Mouse (Mus musculus): ENCODE results near the gene Vars. TPM values are rescaled to one million over a fixed set of nuclear protein-coding genes. Genes with fewer than 3 reads are reported as not detected.

Vars gene
- polyA plus RNA-seq, 1 experiment from 2014 or later = 57.8 TPM

DNA sequence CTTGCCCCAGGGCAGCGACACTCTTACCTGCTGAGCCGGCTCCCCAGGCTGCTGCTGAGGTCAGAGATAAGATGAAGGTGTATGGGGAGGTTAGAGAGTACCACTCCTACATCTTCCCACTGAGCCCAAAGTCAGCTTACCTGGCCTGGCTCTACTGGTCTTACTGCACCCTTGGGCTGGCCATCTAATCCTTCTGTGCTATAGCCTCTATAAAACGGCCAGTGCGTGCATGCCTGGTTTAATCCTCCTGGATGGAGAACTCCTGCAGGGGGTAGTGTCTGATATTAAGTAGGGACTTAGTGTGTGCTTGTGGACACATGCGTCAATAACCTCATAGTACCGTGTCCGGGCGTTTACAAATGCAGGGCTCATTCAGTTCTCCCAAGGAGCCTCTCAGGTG lies 19.8 kb downstream of the Vars start:
- no peak for ATAC-seq (ENCODE audit: low FRiP score)
- H3K36me3 ChIP-seq = peaks cover 15% of the 10 kb centered on the region
- H3K4me1 ChIP-seq = peaks cover 13% of the 10 kb centered on the region
- H3K9me3 ChIP-seq (replicated peaks) = no peaks in the 10 kb centered on the region
- H3K27ac ChIP-seq (replicated peaks) = no peak overlapping the region
- no peak overlapping the region for H3K4me3 ChIP-seq (replicated peaks)
- no peak overlapping the region for H3K4me2 ChIP-seq
- H3K27me3 ChIP-seq (replicated peaks) = no peaks in the 10 kb centered on the region
- H3K9ac ChIP-seq (replicated peaks) = no peak overlapping the region
- 90% methylated on average over 8 of the region's 8 CpGs for WGBS

DNA sequence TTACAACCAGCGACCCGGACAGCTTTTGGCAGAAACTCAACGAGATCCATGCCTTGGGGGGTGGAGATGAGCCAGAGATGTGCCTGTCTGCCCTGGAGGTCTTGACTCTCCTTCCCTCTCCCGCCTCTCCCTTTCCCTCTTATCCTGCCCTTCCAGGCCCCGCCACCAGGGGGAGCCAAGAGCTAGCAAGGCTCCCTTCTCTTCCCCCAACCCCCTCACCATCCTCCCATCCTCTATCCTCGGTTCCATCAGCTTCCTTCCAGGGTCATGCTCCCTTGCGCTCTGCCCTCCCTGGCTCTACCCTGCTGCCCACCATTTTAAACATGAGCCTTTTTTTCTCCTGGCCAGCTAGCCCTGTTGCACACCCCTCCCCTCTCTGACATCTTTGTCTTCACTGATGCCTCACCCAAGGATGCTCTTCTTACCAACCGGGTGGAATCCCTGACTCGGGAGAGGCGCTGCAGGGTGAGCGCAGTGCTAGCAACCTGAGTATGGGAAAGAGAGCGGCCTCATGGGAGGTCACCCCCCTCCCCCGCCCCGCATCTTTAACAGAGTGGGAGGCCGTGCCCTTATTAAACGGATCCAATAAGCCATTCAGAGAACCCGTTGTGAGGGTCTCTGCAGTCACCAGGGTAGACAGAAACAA lies 20.5 kb downstream of the Vars start:
- H3K27ac ChIP-seq (replicated peaks) = no peak overlapping the region
- H3K9me3 ChIP-seq (replicated peaks) = no peaks in the 10 kb centered on the region
- ATAC-seq (ENCODE audit: low FRiP score) = 0 out of 2 replicates have a peak, but pooled peaks have one; percentile 26
- peaks cover 8% of the 10 kb centered on the region for H3K36me3 ChIP-seq
- 9% methylated on average over 17 of the region's 17 CpGs for WGBS
- peaks cover 15% of the 10 kb centered on the region for H3K4me1 ChIP-seq
- no peak overlapping the region for H3K9ac ChIP-seq (replicated peaks)
- H3K4me2 ChIP-seq = peak overlapping the region; percentile 25
- no peaks in the 10 kb centered on the region for H3K27me3 ChIP-seq (replicated peaks)
- H3K4me3 ChIP-seq (replicated peaks) = no peak overlapping the region

DNA sequence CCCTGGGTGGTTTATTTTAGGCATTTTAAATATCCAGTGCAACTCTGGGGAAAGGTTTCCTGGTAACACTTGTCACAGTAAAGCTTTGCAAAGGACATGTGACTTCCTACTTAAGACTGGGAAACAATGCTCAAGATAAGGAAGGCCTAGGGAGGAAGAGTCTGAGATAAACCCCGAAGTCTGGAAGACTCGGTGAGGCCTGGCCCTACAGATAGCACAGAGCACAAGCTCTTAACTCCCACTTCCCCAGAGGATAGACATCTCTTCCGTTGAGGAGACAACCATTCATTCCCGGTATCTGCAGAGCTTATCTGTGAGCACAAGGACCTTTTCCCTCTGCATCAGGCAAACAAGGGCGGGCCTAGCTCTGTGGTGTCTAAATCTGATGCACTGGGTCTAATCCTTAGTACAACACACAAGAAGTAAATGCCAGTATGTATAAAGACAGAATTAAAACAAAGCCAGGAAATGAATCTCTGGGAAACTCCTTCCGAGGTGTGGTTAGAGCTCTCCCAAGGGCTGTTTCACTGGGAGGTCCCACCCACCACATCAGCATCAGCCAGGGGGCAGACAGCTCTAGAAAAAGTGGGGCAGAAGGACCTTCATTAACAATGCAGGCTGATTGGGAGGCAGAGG lies 21.2 kb downstream of the Vars start:
- Histone ChIP-seq H3K27ac (replicated peaks) (no peak overlapping the region), H3K27me3 (replicated peaks) (no peaks in the 10 kb centered on the region), H3K4me1 (peaks cover 15% of the 10 kb centered on the region), H3K4me2 (no peak overlapping the region), H3K36me3 (peaks cover under 1% of the 10 kb centered on the region; the same call in 1 of the 2 replicates), H3K9ac (replicated peaks) (no peak overlapping the region), H3K4me3 (replicated peaks) (no peak overlapping the region), H3K9me3 (replicated peaks) (no peaks in the 10 kb centered on the region)
- no peak for ATAC-seq (ENCODE audit: low FRiP score)
- WGBS = 71% methylated on average over 6 of the region's 6 CpGs

DNA sequence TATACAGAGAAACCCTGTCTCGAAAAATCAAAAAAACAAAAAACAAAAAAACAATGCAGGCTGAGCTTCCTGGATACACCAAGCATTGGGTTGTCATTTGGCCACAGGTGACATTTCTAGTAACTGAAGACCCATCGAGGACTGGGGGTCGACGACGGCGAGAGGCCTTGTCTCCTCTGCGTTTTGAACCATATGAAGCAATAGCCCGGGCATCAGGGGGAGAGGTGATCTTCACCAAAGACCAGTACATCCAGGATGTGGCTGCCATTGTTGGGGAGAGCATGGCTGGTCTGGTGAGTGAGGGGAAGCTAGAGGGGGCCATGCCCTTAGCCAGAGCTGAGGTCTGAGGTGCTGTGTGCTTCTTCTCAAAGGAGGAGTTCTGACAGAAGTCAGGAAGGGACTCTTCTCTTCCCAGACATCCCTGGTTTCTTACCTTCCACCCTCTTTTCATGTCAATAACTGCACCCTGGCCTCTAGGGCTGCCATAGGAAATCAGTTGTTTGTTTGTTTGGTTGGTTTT lies 21.8 kb downstream of the Vars start:
- no peak for ATAC-seq (ENCODE audit: low FRiP score)
- Histone ChIP-seq H3K9ac (replicated peaks) (no peak overlapping the region), H3K27me3 (replicated peaks) (no peaks in the 10 kb centered on the region), H3K4me2 (no peak overlapping the region), H3K9me3 (replicated peaks) (no peaks in the 10 kb centered on the region), H3K27ac (replicated peaks) (no peak overlapping the region), H3K36me3 (no peaks in the 10 kb centered on the region), H3K4me1 (peaks cover 19% of the 10 kb centered on the region), H3K4me3 (replicated peaks) (no peak overlapping the region)
- WGBS = 96% methylated on average over 8 of the region's 8 CpGs

DNA sequence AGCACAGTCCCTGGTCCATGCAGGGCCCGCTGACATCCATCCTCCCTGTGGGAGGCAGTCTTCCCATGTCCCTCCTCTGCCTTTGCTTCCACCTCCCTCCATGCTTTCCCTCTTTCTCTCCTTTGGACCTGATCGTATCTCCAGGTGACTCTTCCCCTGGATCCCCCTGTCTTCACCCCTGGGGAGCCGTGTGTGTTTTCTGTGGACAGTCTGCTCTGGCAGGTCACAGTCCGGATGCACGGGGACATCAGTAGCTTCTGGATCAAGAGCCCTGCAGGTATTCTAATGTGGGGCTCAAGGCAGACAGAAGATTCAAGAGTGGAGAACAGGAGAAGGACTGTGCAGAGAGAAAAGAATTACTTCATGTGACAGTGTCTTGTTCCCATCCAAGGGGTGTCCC lies 22.4 kb downstream of the Vars start:
- Histone ChIP-seq H3K9me3 (replicated peaks) (no peaks in the 10 kb centered on the region), H3K4me1 (peaks cover 21% of the 10 kb centered on the region), H3K4me2 (no peak overlapping the region), H3K36me3 (no peaks in the 10 kb centered on the region), H3K27ac (replicated peaks) (no peak overlapping the region), H3K27me3 (replicated peaks) (no peaks in the 10 kb centered on the region), H3K4me3 (replicated peaks) (no peak overlapping the region), H3K9ac (replicated peaks) (no peak overlapping the region)
- ATAC-seq (ENCODE audit: low FRiP score) = no peak
- 82% methylated on average over 5 of the region's 5 CpGs for WGBS

DNA sequence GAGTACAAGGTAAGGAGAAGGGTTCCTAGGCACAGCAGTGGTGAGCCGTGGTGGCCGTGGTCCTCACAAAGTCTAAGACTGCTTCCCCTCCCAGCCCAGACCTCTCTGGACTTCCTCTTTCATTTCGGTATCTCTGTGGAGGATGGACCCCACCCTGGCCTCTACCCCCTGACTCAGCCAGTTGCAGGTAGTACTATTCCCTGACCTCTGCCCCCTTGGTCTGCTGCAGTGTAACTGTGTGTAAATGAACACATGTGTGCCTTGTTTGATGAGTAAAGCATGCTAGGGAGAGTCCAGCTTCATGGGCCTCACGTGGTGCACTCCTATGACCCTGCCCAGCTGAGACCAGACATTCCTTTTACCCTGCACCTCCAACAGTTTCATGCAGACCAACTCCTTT lies 23.0 kb downstream of the Vars start:
- Histone ChIP-seq H3K9ac (replicated peaks) (no peak overlapping the region), H3K9me3 (replicated peaks) (no peaks in the 10 kb centered on the region), H3K36me3 (no peaks in the 10 kb centered on the region), H3K4me3 (replicated peaks) (no peak overlapping the region), H3K4me2 (no peak overlapping the region), H3K27me3 (replicated peaks) (no peaks in the 10 kb centered on the region), H3K4me1 (peaks cover 21% of the 10 kb centered on the region), H3K27ac (replicated peaks) (no peak overlapping the region)
- 68% methylated on average over 4 of the region's 4 CpGs for WGBS
- no peak for ATAC-seq (ENCODE audit: low FRiP score)

DNA sequence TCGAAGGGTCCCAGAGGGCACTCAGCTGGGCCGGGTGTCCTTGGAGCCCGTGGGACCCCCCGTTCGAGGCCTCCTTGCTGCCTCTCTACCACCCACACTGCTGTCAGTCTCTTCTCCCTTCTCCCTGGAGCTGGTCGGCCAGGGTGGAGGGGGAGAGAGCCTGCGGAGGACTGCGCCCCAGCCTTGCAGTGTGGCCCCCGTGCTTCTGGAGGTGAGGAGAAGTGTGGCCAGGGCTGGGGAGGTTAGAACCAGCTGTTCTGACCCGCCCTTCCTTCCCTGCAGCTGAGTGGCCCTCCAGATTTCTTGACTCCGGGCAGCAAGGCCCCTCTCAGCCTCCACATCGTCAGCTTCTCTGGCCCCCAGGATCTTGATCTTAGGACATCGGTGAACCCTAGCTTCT lies 23.5 kb downstream of the Vars start:
- H3K4me2 ChIP-seq = no peak overlapping the region
- H3K4me1 ChIP-seq = peaks cover 21% of the 10 kb centered on the region
- ATAC-seq (ENCODE audit: low FRiP score) = no peak
- no peaks in the 10 kb centered on the region for H3K36me3 ChIP-seq
- no peaks in the 10 kb centered on the region for H3K27me3 ChIP-seq (replicated peaks)
- WGBS = 75% methylated on average over 12 of the region's 13 CpGs
- no peak overlapping the region for H3K27ac ChIP-seq (replicated peaks)
- H3K4me3 ChIP-seq (replicated peaks) = no peak overlapping the region
- H3K9ac ChIP-seq (replicated peaks) = no peak overlapping the region
- H3K9me3 ChIP-seq (replicated peaks) = no peaks in the 10 kb centered on the region

DNA sequence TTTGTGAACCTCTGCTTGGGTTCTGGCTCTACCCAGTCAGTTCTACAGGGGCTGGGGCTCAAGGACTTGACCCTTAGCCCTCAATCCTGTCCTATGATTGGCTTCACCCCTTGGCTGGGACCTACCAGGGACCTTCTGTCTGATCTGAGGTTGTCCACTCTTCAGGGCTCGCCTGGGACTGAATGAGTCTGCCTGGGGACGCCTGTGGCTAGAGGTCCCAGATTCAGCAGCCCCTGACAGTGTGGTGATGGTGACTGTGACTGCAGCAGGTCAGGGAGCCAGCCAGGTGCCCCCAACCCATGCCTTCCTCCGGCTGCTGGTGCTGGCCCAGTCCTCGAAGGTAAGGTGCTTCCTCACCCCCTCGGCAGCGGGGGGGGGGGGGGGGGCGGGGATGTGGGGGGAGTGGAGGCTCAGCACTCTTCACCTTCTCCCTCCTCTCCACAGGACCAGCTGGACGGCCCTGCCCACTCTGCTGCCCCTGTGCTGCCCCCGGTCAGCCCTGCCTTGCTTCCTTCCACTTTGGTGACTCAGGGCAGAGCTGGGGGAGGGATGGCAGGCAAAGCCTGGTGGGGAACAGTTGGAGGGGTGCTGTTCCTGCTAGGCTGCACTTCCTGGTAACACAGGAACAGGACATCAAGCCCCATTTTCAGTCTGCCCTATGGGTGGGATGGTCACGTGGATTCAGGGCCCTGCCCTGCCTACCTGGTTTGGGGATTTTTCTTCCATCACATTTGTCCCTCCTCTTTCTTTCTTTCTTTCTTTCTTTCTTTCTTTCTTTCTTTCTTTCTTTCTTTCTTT lies 24.1 kb downstream of the Vars start:
- no peak overlapping the region for H3K9ac ChIP-seq (replicated peaks)
- whole genome bisulfite sequencing = 79% methylated on average over 6 of the region's 10 CpGs
- H3K9me3 ChIP-seq (replicated peaks) = no peaks in the 10 kb centered on the region

DNA sequence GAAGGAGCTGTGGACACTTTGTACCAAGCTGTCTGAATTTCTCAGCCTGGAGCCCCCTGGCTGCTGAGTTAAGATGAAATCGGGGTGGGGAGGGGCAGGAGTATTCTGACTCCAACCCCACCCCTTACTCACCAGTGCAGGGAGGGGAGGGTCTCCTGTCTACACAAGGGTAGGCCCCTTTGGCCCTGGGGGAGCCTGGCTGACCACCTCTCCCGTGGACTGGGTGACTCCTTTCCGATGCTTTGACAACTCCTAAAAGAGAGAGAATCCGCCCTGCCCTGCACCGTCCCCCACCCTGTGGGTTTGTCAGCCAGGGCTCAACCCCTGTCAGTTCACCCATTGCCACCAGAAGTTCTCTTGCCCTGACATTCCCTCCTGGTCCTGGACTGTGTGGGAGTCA lies 25.4 kb downstream of the Vars start:
- 80% methylated on average over 5 of the region's 5 CpGs for whole genome bisulfite sequencing
- Histone ChIP-seq H3K9ac (replicated peaks) (no peak overlapping the region), H3K27me3 (replicated peaks) (no peaks in the 10 kb centered on the region), H3K36me3 (no peaks in the 10 kb centered on the region), H3K4me1 (peaks cover 26% of the 10 kb centered on the region), H3K9me3 (replicated peaks) (no peaks in the 10 kb centered on the region), H3K4me3 (replicated peaks) (no peak overlapping the region), H3K27ac (replicated peaks) (no peak overlapping the region), H3K4me2 (no peak overlapping the region)
- no peak for ATAC-seq (ENCODE audit: low FRiP score)

More for the DNA sequence above, 24.1 kb downstream of the Vars start:
- Histone ChIP-seq H3K4me1 (peaks cover 24% of the 10 kb centered on the region), H3K36me3 (no peaks in the 10 kb centered on the region), H3K4me3 (replicated peaks) (no peak overlapping the region), H3K27me3 (replicated peaks) (no peaks in the 10 kb centered on the region), H3K27ac (replicated peaks) (no peak overlapping the region), H3K4me2 (no peak overlapping the region)
- ATAC-seq (ENCODE audit: low FRiP score) = no peak

DNA sequence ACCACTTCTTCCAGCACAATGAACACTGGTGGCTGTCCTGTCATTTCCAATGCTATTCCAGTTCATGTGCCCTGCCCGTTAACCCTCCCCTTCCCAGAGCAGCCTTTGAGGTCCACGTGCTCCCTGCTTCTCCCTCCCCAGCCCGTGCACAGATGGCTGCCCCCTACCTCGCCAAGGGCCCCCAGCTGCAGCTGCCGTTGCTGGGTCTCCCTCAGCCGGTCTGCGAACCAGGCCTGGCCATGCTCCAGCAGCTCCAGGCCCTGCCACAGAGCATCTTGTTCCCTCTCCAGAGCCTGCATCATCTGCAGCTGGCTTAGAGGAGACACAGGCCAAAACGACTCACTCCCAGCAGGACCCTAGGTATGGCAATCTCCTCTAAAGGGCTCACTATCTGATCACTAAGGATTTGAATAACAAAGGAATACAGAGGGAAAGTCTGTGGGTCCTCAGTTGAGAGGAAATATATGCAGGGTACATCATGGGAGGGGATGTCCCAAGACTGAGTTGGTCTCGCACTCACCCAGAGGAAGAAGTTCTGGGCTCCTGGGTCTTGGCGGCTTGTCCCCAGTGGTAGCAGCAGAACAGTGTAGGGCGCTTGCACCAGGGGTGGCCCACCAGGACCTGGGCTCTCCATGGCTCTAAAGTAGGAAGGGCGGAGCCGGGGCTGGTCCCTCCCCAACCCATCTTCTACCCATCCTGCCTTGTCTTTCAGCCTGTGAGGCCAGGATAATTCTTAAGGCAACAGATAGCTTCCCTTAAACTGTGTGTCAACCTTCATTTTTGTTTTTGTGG lies 26.7 kb downstream of the Vars start, which contains the start of gene Sapcd1:
TSS of gene Sapcd1 (minus strand) at position 740 of the 792 bp plus-strand sequence.
- Histone ChIP-seq H3K9ac (replicated peaks) (0 out of 2 replicates have a peak within 1 kb of the TSS, but pooled peaks have one; percentile 10), H3K27me3 (replicated peaks) (no peaks in the 10 kb centered on the region), H3K9me3 (replicated peaks) (no peaks in the 10 kb centered on the region), H3K4me1 (peaks cover 22% of the 10 kb centered on the region), H3K36me3 (no peaks in the 10 kb centered on the region), H3K27ac (replicated peaks) (peak within 1 kb of the TSS; percentile 48; the same call in 1 of the 2 replicates), H3K4me3 (replicated peaks) (no peak within 1 kb of the TSS), H3K4me2 (0 out of 2 replicates have a peak within 1 kb of the TSS, but pooled peaks have one; percentile 9)
- ATAC-seq (ENCODE audit: low FRiP score) = 0 out of 2 replicates have a peak, but pooled peaks have one; percentile 32
- WGBS = 33% methylated on average over 12 of the region's 13 CpGs

DNA sequence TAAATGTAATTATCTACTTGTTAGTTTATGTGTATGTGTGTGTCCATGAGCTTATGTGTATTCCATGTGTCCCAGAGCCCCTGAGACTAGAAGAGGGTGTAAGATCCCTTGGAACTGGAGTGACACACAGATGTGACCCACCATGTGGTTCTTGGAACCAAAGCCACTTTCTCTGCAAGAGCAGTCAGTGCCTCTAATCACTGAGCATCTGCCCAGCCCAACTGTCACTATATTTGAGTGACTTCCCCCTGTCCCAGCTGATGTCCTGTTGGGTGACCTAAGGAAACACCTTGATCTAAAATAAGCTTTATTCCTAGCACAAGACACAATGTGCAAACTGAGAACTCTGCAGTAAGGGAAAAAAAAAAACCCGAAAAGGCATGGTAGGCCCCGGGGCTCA lies 27.5 kb downstream of the Vars start:
- 90% methylated on average over 2 of the region's 2 CpGs for WGBS
- Histone ChIP-seq H3K4me3 (replicated peaks) (no peak overlapping the region), H3K27me3 (replicated peaks) (no peaks in the 10 kb centered on the region), H3K4me2 (no peak overlapping the region), H3K9me3 (replicated peaks) (no peaks in the 10 kb centered on the region), H3K27ac (replicated peaks) (no peak overlapping the region), H3K9ac (replicated peaks) (no peak overlapping the region), H3K36me3 (no peaks in the 10 kb centered on the region), H3K4me1 (peaks cover 22% of the 10 kb centered on the region)
- no peak for ATAC-seq (ENCODE audit: low FRiP score)
